Mouse (Mus musculus) liver, adult 2 months (tissue): ENCODE measurements at regions not wholly inside any gene's neighbourhood (a gene's known extent, or its start where the extent isn't known, plus 50 kb on each side); places are given as distances from the start of the nearest gene placed in this dataset.

Source experiments
- CTCF ChIP-seq: fragments of 200-500 bp; IDR thresholded peaks from 2 replicates; pipeline ENCODE4 v1.5.1; 2011; ENCODE audit warnings: low read depth, low read length, control low read depth
- POLR2A ChIP-seq: fragments of 200-500 bp; IDR thresholded peaks from 2 replicates; pipeline ENCODE4 v1.6.1; 2011; ENCODE audit warnings: low read length, control low read depth; ENCODE audit not compliant: insufficient read depth; ENCODE audit errors: extremely low read depth

GRCm38 (mm10) chr5:126787706-126788610, 453.6 kb upstream of the Tmem132c start:
- TF ChIP-seq POLR2A, result no peak
- no peak for TF ChIP-seq CTCF
